Mouse (Mus musculus): ENCODE data around the gene Pou2f1.

The Pou2f1 gene

DNA sequence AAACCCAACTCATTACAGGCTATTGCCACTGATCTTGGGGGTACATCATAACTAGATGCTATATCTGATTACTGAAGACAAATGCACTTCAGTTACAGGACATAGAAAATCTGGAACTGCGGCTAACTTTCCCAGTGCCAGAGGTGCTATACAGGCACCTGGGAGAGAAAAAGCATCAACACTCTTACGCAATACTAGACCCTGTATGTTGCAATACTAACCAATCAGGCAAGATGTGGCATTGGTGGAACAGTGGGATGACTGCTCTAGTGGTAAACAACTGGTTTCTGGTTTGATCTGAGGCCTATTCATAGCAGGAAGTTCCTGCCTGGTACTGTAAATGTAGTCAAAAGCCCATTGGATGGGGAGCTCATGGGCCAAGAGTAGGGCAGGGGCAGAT is 123.7 kb downstream of the Pou2f1 start:
- no peak for DNase-seq (ENCODE audit: low spot score)

DNA sequence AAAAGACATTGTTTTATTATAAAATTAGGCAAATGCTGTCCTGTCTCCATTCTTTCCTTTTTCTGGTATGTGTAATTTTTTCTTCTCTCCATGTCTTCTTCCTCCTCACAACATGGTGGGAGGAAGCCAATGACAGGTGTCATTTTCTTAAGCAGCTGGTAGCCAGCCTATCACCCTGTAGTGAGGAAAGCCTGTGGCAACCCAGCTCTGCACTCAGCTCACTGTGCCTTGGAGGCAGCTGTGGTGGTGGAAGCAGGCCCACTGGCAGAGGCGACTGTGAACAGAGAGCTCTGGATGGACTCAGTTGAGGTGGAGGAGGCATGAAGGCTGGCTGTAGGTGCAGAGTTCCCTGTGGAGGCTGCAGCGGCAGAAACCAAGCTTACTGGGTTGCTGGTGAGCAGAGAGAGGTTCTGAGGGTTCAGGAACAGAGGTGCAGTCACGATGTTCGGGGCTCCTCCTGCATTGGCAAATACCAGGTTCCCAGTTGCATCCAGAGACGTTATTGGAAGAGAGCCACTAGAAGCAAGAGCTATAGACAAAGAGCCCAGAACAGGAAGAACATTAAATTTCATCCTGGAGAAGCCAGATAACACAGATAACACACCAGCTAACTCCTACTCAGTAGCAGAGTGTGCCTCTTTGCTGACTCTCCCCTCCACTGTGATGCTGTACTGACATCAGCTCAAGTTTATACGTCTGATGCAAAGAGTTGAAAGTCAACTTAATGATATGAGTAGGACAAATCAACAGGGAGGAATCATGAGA is 126.8 kb downstream of the Pou2f1 start:
- peak; percentile 70 for DNase-seq (ENCODE audit: low spot score)

DNA sequence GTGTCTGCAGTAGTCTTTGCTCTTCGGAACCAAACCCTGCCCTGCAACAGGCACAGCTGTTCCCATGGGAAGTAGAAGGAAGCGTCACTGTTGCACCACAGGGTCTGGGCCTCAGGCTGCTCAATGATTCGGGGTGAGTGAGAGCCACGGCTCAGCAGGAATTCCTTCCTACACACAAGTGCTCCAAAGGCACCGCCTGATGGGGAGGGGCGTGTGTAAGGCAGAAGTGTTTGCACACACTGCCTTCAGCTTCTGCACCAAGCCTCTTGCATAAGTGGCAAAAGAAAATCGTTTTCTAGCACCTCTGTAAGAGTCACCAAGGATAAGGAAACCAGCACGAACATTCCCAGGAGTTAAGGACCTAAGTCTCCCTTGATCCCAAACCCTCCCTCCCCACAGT is 127.8 kb downstream of the Pou2f1 start:
- no peak for DNase-seq (ENCODE audit: low spot score)

DNA sequence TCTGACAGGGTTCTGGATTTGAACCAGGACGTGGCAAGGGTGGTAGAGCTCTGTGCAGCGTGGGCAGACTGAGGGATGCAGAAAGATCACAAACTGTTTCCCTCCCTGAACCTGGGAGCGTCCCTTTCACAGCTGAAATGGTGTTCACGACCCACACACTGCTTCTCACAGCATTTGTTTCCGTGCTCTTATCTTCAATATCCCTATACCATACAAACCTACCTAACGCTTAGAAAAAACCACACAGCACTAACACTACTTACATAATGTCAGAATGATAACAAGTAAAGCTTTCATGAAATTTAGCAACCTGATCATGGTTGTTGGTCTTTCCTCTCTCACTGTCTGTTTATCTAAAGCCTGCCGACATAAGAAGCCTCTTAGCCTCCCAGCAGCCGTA is 133.8 kb downstream of the Pou2f1 start:
- DNase-seq (ENCODE audit: low spot score): no peak

- DNase-seq (ENCODE audit: low spot score): no peak
Measured at GRCm38 (mm10) chr1:165866630-165867280, 135.7 kb downstream of the Pou2f1 start.

GRCm38 (mm10) chr1:165864864-165865795 is 137.3 kb downstream of the Pou2f1 start:
- DNase-seq (ENCODE audit: low spot score): no peak

- DNase-seq (ENCODE audit: low spot score): no peak
Measured at GRCm38 (mm10) chr1:165862059-165862458, 140.4 kb downstream of the Pou2f1 start.

- DNase-seq (ENCODE audit: low spot score): no peak
Measured at GRCm38 (mm10) chr1:165861235-165861609, 141.3 kb downstream of the Pou2f1 start.

DNA sequence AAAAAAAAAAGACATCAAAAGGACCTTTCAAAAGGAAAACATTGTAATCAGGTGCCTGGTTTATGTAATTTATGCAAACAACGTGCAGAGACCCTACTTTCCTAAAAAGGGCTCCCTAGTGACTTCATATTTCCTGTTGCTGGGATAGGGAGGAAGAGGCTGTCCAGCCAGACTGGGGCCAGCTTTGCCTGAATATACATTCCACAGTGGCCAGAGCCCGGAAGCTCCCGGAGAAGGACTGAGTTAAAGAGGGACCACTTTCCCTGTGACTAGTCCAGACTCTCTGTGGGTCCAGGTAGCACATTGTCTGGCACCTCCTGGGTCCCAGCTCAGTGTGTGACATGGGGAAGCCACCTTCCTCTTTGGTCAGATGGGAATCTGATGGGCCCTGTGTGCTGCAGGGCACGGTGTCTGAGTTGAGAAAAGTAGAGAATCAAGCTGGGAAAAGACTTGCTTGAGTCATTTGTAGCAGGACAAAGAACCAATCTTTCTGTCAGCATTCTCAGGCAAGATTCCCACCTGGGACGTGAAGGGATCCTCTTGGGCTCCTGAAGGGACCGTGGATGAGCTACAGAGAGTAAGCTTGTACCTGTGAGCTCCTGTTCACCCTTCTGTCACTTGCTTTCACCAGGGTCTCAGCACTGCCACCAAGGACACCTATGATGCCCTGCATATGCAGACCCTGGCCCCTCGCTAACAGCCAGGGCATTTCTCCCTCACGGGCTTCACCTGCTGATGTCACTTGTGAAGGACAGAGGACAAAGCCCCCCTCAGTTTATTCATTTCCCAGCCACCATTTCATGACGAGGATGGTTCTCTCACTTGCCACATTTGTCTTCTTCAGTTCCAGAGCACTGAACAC is 141.9 kb downstream of the Pou2f1 start:
- no peak for DNase-seq (ENCODE audit: low spot score)

GRCm38 (mm10) chr1:165858356-165858755 is 144.1 kb downstream of the Pou2f1 start:
- no peak for DNase-seq (ENCODE audit: low spot score)

DNA sequence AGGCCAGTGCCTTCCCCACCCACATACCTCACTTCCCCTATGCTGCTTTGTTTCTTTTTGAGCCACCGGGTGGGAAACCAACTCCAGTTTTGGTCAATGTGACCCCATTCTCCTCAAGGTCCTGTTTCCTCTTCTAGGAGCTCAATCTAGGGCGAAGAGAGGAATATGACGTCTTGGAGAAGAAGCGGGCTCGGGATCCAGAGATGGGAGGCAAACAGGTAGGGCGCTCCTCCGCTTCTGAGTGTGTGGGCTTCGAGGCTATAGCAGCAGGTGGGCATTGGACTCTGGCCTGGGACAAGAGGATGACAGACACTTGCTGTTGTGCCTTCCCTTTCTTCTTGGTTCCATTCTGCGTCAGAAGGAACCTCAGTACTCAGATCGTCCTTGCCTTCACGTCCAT is 145.2 kb downstream of the Pou2f1 start:
- no peak for DNase-seq (ENCODE audit: low spot score)

- no peak for DNase-seq (ENCODE audit: low spot score)
Measured at GRCm38 (mm10) chr1:165855759-165856545, 146.5 kb downstream of the Pou2f1 start.

- DNase-seq (ENCODE audit: low spot score): peak; percentile 73
Measured at GRCm38 (mm10) chr1:165853729-165854420, 148.6 kb downstream of the Pou2f1 start.

GRCm38 (mm10) chr1:165853131-165853721 is 149.3 kb downstream of the Pou2f1 start:
- DNase-seq (ENCODE audit: low spot score): no peak

- DNase-seq (ENCODE audit: low spot score): no peak
Measured at GRCm38 (mm10) chr1:165852131-165852530, 150.3 kb downstream of the Pou2f1 start.

DNA sequence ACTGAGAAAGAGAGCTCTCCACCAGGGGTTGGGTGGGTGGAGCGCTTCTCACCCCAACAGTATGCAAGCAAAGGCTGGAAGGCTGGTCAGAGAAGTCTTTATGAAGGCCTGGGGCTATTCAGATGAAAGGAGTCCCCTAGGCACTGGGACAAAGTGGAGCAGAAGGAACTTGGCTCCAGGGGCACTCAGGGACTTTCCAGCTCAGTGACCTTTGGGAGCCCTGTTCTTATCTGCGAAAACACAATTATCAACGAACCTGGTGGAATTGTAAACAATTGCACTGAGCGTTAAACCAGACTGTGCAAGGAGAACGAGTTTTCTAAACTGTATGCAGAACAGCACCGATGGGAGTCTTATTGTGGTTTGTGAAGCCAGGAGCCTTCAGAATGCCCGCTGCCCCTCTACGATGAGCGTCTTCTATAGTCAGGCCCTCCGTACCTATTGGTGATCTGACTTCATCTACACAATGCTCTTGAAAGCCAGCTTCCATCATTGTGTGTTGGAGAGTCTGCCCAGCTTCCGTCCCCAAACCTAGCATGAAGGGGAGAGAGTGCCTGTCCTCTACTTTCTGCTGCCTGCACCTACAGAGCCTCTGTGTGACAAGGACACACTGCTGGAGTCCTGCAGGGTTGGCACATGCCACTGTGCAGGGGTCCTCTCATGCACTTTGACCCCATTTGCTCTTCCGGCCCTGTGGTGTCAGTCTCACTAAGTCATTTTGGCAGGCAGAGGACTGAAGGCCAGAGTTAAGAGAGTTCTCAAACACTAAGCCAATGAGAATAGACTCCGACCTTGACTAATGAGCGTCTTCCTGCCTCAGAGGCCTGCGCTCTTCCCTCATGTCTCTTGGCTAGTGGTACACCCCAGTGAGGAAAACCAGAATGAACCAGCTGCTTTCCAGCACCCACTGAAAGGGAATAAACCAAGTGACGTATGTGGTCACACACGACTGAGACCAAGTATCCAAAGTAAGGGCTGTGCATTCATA is 152.7 kb downstream of the Pou2f1 start:
- no peak for DNase-seq (ENCODE audit: low spot score)

DNA sequence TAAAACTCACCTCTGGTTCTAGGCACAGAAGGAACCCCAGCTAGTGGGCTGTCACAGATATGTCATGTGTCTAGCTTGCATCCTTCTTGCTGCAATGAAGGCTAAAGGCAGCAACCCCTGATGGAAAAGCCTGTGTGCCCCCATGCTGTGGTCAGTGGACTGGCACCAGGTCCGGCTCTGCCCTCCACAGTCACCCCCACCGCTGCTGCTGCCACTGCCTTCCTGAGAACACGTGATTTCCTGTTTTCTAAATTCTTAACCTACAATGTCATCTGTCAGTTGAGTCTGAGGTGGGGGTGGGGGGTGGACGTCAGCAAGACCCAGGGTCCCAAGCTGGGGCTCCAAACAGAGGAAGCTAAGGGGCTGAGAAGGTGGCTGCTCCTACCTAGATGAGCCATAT is 153.6 kb downstream of the Pou2f1 start:
- no peak for DNase-seq (ENCODE audit: low spot score)

GRCm38 (mm10) chr1:165848417-165848816 is 154.1 kb downstream of the Pou2f1 start:
- DNase-seq (ENCODE audit: low spot score): no peak

DNA sequence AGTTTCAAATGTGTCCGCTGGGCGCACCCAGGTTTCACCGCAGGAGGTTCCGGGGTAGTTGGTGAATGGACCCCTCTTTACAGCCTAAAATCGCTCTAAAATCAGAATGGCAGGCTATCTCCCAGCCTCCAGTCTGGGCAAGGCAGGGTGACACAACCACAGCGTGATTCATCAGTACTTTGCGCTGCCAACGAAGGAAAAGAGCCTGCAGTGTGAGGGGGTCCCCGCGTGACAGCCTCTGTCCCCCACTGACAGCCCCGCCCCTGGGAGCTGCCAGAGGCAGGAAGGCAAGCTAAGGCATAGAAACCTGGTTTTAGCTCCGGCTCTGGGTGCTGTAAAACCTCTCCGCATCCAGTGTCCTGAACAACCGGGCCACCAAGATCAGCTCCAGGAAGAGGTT is 157.1 kb downstream of the Pou2f1 start:
- no peak for DNase-seq (ENCODE audit: low spot score)
